Mouse (Mus musculus) forelimb bud, embryonic 11.5 days (tissue): ENCODE measurements around the gene Zc3h12d.

Experiments
- DNase-seq: peaks from one replicate; pipeline ENCODE4 v3.0.0-alpha.2; 2012; ENCODE audit warnings: low read depth, low spot score

Zc3h12d gene

DNA sequence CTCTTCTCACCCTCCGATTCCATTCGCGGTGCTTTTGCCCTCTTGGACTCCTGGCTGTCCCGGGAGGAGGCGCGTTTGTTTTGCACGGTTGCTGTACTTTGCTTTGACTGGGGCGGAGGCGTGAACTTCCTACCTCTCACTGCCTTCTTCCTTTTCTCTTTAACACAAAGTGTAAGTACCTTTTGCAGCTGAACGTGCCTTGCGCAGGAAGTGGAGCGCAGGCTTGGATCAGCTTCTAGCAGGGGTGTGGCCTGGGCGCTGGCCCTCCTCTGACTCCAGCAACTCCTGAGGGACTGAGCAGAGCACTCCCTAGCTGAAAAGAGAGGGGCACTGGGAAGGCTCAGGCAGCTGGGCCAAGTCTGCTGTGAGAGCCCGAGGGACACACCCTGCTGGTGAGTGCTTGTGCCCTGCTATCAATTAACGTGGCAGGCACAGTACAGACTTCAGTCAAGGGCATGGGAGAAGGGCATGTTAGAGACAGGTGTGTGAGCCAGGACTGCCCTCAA, at the start of gene Zc3h12d:
Zc3h12d (plus strand) TSS at position 300 of the 506 bp plus-strand sequence.
- DNase-seq: peak; percentile 16

DNA sequence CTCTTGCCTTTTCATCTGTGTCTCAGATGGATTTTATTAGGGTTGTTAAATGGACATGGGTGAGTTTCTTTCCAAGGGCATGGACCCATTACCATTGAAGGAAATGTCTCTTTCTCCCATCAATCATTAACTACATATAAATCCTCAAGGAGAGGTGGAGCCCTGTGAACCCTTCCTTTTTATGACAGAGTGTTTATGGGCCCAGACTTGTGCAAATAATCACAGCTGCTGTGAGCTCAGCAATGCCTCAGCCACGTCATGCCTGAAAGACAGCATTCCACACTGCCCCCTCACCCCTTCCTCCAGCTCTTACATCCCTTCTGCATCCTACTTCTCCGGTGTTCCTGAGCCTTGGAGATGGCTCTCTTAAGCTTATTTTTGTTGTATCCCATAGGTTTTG, 45.0 kb upstream of the Zc3h12d start:
- DNase-seq: no peak

DNA sequence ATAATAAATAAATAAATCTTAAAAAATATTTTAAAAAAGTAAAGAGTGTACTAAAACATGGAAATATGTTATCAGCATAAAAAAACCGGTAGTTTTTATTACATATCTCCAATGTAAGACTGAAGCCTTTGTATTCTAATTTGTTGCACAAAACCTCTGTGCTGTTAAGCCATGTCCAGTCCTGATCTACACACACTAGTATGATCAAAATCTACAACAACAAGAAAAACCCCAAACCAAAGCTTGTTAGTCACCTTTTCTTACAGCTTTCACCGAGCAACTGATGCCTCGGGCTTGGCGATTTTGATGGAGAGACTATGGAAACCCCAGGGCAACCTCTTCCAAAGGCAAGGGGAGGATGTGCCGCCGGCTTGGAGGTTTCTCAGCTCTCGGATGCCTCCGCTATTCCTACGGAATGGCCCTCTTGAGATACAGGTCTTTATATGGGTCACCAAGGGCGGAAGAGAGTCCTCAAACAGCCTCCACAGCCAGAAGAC, 40.0 kb upstream of the Zc3h12d start:
- no peak for DNase-seq

DNA sequence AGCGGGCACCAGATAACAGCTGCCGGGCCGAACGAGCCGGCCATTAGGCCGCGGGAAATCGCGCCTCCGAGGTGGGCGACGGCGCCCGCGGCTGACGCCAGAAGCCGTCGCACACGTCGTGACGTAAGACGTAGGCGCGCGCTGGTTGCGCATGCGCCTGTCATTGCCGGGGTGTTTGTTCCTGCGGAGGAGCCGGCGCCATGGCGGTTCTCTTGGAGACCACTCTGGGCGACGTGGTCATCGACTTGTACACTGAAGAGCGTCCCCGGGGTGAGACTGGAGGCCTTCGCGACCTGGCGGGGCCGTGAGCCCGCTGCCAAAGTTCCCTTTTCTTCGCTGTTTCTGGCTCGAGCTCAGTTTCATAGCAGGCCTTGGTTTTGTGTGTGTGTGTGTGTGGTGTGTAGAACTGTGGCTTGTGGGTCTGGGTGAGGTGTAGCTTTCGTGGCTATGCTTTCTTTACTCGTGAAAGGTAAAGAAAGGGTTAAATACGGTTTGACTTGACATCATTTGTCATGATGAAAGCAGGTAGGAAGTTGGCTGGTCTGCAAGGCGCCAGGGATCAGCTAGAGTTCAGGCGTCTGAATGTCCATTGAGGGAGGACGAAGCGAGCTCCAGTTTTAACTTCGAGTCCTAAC, 39.4 kb upstream of the Zc3h12d start, which contains the start of the genes Ginm1 and Ppil4:
Ginm1 (minus strand) TSS at position 74 of the 635 bp plus-strand sequence.
Ppil4 (plus strand) TSS at position 141 of the 635 bp plus-strand sequence.
- DNase-seq: peak; percentile 96

DNA sequence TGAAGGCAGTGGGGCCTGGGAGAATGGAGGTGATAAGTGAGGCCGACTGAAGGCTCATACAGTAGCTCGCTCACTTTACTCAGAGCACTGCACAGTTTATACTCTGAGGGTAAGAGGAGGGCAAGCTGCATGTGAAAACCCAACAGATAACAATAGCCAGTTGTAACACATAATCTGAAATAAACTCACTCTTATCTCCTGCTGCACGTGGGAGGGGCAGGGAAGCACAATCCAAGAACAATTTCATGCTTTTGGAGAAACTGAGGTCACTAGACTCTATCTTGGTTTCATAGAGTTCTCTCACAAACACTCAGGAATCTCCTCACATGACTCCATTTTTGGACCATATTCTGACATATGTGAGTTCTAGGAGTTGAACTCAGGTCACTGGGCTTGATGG, 31.0 kb upstream of the Zc3h12d start:
- no peak for DNase-seq

DNA sequence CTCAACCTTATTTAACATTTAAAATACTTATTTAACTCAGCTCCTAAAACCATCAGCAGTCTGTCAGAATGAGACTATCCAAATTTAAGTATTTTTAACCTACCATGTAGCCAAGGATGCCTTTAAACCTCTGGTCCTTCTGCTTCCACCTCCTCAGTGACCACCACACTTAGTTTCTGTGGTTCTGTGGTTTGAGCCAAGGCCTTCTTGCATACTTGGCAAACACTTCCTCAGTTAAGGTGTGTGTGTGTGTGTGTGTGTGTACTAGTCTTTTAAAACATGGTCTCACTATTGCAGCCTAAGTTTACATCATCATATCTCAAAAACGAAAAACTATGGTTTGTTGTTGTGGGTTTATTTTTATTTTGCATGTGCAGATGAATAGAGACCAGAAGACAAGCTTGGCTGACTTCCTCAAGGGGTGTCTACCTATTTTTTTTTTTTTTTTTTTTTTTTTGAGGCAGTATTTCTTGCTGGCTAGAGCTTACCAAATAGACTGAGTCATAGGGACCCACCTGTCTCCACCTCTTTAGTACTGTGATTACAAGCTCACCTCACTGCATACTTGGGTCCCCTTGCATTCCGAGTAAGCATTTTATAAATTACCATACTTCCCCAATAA, 29.6 kb upstream of the Zc3h12d start:
- DNase-seq: no peak

DNA sequence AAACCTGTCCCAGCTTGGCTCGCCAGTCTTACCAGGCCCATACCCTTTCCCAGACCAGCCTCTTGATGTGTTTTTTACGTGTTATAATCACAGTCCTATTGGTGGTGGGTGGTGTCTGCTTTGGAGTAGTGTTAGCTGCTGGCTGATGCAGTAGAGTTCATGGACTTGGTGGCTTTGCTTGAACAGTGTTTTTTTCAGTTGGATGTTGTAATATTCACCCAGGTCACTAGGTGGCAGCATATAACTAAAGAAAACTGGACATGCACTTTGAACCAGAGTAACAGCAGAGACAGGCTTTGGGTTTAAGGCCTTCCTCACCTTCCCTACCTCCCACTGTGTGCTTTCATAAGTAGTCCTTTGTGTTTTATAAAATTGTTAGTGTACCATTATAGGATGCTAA, 22.3 kb upstream of the Zc3h12d start:
- DNase-seq: peak; percentile 74

DNA sequence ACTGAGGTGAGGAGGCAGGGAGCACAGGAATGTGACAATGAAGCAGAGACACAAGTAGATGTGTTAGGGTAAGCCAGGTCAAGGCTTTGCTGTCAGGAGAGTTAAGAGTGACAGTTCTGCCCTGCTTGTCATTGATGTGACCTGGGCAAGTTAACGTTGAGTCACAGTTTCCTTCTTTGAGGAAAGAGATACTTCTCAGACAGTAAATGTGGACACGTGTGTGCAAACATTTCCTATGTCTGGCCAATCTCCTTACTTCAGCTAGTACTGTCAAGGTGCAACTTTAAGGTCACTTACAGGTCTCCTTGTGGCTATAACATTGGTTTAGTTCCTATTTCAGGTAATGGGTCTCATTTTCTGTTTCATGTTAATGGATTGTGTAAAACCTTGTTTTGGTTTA, 15.8 kb upstream of the Zc3h12d start:
- no peak for DNase-seq

DNA sequence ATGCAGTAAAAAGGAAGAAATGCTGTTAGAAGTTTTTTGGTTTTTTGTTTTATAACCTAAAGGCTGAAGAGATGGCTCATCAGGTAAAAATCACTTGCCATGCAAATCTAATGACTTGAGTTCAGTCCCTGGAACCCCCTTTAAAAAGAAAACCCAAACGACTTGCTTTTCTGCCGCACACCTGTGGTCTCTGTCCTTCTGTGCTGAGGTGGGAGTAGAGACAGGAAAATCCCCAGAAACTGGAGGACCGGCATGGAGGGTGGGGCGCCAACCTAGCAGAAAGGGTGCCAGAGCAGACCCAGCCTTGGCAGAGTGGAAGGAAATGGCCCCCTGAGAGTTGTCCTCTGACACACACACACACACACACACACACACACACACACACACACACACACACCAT, 13.6 kb upstream of the Zc3h12d start:
- DNase-seq: no peak

DNA sequence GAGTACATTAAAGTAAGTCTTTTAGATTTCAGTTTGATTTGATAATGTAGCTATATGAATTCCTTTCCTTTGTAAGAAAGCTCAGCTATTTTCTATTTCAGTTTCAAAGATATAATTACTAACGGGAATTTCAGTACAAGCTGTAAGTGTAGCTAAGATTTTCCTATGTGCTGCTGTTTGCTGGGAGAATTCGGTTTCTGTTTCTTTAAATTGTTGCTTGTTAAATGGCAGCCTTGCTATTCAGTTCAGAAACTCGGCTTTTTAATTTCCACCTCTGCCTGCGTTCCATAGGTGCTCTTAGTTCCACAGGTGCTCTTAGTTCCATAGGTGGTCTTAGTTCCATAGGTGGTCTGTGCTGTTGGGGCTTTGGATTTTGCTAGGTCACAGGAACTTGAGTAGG, 13.1 kb upstream of the Zc3h12d start:
- no peak for DNase-seq

DNA sequence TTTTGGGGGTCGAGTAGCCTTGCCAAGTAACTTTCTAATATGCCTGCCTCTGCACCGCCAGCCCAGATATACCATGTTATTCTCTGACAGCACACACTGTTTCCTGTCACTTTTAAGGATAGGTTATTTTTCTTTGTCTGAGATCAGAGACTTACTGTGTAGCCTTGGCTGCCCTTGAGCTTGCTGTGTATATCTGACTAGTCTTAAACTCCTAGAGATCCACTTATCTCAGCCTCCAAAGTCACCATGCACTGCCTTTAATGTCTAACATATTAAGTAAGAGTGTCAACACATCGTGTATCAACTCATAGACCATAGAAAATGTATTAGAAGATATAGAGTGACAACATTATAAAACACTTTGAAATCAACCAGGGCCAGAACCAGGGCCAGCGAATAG, 12.7 kb upstream of the Zc3h12d start:
- no peak for DNase-seq

DNA sequence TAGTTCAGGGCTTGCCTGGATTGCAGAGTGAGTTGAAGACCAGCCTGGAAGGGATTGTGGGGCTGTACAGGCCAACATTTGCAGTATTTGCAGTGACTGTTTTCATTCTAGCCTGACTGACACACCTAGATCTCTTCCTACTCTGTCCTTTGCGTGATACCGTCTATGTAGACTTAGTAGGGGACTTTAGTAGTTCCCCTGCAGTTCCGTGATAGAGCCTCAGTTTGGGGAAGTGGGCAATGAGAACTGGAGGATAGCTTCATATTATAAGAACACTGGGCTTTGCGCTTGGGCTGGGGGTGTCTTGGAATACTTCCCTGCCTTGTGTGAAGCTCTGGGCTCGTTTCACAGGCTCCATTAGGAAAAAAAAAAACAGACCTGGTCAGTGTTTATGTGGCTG, 12.1 kb upstream of the Zc3h12d start:
- DNase-seq: no peak

DNA sequence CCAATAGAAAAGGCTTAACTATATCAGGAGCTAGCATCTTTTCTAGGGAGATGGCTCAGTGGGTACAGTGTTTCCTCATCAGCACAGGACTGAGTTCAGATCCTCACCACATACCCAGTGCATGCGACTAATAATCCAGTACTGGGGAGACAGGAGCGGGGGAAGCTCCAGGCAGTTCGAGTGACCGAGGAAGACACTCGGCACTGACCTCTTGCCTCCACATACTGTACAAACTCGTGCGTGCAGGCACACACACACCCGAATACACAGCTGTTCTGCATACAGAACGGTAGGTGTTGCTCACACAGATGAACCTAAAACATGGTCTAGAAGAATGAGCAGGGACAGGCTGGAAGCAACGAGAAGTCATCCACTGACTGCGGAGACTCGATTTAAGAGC, 10.3 kb upstream of the Zc3h12d start:
- no peak for DNase-seq

DNA sequence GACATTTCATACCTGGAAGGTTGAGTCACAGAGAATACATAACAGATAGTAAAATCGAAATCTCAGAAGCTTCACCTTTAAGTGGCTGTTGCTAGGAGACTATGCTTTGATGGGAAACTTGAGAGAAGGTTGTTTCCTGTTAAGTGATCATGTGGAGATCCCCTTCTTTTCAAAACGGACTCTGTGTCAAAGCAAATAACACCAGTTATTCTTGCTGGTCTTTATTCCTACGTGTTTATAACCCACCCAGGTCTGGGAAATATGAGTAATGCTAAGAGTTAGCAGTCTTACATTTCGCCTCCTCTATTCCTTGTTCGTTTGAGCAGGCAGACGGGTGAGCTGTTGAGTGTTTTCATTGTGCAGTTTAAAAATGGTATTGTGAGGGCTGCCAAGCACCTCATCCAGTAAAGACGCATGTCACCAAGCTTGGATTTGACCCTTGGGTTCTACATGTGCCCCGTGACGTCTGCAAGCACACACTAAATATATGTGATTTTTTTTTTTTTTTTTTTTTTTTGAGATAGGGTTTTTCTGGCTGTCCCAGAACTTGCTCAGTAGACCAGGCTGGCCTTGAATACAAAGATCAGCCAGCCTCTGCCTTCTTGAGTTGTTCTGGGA, 7.5 kb upstream of the Zc3h12d start:
- DNase-seq: no peak

DNA sequence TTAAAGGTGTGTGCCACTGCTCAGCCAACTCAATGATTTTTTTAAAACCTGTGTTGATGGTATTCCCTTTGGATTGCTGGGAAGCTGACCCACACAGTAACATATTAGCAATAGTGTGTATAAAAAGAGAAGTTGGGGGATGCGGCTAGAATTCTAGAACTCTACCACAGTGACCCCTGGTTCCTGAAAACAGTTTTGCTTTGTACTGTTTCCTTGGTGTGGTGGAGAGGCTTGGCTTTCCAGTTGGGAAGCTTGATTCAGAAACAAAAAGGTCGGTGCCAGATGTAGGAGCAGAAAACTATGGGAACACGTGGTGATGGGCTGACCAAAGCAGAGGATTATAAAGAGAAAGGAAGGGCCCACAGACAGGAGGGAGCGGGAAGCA, 7.0 kb upstream of the Zc3h12d start:
- DNase-seq: no peak

DNA sequence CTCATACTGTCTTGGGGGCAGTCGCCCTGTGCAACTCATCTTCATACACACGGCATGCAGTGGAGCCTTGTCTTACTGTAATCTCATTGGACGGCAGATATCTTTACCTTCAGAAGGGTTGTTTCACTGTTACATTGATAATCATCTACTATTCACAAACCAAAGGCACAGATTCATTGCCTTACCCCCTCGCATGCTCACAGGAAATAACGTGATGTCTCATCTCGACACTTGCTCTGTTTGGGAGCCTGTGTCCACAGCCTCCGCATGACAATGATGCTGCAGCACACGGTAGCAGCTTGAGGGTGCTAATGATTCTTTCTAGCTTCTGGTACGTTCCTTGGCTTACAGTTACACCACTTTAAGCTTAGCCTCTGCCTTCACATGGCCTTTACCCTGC, 6.2 kb upstream of the Zc3h12d start:
- no peak for DNase-seq

DNA sequence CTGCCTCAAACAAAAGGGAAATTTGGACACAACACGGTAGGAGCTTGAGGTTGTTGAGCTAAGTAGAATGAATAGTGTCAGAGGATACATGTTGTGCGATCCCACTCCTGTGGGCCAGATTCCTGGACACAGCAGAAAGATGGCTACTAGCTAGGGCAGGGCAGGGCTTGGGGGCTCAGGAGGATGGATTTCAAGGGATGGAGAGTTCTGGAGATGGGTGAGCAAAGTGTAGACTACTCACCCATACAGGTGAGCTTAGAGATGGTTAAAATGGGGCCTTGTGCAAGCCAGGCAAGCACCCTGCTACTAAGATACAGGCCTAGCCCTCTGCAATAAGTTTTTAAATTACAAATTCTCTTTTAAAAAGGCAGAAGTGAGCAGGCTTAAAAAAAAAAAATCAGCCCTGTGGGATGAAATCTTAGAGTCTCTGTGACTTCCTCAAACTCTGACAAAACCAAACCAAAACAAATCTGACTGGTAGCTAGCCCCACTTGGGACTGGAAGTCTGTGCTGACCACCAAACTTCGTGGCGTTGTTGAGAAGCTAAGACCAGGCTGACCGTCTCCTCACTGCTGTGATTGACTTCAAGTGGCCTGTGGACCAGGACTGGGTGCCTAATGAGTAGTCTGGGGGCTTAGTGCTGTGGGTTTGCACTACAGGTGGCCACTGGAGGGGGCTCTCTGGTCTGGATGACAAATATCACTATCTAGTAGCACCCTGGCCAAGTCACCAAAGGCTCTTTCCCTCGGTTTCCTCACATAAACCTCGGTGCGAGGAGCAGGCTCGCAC, 1.3 kb downstream of the Zc3h12d start:
- no peak for DNase-seq

DNA sequence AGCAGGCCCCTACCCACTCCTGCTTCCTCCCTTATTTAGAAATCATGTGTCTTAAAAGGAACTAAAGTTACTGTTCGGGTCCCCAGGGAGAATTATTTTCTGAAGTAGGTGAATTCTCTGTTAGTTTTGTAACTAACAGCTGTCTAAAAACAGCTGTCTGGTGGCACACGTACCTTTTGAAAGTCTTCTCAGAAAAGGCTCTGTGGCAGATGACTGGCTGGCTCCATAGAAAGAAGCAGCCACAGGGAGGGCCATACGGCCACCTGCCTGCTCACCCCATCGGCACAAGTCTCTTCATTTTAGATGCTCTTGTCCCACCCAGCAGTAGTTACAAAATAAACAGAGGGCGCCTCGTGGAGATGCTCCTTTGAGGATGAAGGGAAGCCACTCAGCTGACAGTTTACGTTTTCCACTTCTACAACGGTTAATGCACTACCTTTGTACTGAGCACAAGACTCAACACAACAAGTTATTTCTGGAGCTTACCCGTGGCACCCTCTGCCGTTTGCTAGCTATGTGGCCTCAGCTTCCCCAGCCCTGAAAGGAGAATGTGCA, 2.5 kb downstream of the Zc3h12d start:
- DNase-seq: no peak

DNA sequence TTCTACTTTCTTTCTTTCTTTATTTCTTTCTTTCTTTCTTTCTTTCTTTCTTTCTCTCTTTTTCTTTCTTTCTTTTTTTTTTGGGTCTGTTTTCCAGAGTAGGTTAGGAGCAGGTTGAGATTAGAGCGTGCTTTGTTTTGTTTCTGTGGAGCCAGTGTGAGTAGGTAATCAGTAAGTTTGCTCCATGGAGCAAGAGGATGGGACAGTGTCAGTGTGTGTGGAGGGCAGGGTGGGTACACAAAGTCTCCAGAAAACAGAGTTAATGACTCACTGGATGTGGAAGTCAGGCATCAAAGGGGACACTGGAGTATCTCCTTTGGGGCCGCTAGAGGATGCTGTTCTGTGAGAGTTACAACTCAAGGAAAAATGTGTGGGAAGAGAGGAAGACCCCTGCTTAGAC, 4.6 kb downstream of the Zc3h12d start:
- no peak for DNase-seq

DNA sequence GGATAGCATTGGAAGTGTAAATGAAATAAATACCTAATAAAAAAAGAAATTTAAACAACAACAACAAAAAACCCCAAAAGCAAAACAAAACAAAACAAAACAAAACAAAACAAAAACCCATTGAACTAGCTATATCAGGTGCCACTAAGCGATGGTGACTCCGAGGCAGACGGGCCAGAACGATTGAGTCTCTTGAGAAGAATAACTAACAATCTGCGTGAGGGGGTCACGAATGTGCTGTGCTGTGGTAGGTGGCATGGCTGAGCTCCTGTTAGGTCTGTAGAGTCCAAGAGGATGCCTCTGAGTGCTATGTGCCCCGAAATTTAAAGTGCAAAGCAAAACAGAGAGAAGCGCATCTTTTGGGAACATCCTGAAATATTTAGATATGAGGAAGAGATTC, 5.2 kb downstream of the Zc3h12d start:
- DNase-seq: no peak

DNA sequence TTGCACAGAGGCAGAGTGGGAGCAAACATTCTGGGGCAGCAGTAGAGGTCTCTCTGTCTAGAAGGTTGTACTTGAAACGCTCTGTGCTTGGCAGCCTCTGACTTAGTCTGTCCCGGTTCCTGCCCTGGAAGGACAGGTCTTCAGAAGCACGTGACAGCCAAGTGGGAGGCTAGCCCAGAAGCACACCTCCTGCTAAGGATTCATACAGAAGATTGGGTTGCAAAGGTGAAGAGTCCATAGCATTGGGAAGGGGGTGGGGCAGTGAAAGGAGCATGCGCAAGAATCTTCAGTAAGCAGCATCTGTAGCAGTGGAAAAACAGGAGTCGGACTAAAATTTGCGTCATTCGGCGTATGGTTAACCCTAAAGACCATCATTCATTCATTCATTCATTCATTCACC, 5.8 kb downstream of the Zc3h12d start:
- DNase-seq: no peak
